Mouse (Mus musculus) forebrain, embryonic 11.5 days (tissue): Measurements from ENCODE around the gene Spata2l. TPM values are rescaled to one million over a fixed set of nuclear protein-coding genes. Genes with fewer than 3 reads are reported as not detected.
A peak's percentile ranks its signal among the peaks of the same experiment; 100 is the strongest.
"Not testable (repeated sequence)": the region's sequence is repeated elsewhere in the genome, so short reads cannot be mapped to it uniquely, and the experiment has no call there.

Experiments used
- ATAC-seq: fragments of 200-750 bp; cut with Nextera tagmentation; replicated peaks from 2 replicates; pipeline ENCODE4 v1.8.0; 2017; ENCODE audit warnings: moderate TSS enrichment; ENCODE audit not compliant: low FRiP score
- DNase-seq: peaks from one replicate; pipeline ENCODE4 v3.0.0-alpha.2; 2017; ENCODE audit warnings: low spot score
- H3K27ac ChIP-seq: fragments of 300-500 bp; sonication (generic); 2 replicates; pipeline ENCODE4 v1.5.1; 2014; ENCODE audit warnings: low read depth, low read length
- H3K27me3 ChIP-seq: fragments of 300-500 bp; sonication (generic); 2 replicates; pipeline ENCODE4 v1.6.1; 2014; ENCODE audit warnings: mild to moderate bottlenecking, low read length, mixed read lengths; ENCODE audit not compliant: control insufficient read depth, insufficient read depth
- H3K36me3 ChIP-seq: fragments of 300-500 bp; sonication (generic); 2 replicates; pipeline ENCODE4 v1.6.1; 2014; ENCODE audit warnings: mild to moderate bottlenecking, low read length, moderate library complexity, mixed read lengths; ENCODE audit not compliant: control insufficient read depth, insufficient read depth
- H3K4me1 ChIP-seq: fragments of 300-500 bp; sonication (generic); replicated peaks from 2 replicates; pipeline ENCODE4 v1.6.1; 2014; ENCODE audit warnings: low read length, mixed read lengths; ENCODE audit not compliant: control insufficient read depth, insufficient read depth
- H3K4me2 ChIP-seq: fragments of 300-500 bp; sonication (generic); 2 replicates; pipeline ENCODE4 v1.6.1; 2014; ENCODE audit warnings: low read depth, mild to moderate bottlenecking, low read length, moderate library complexity, mixed read lengths; ENCODE audit not compliant: severe bottlenecking
- H3K4me3 ChIP-seq: fragments of 300-500 bp; sonication (generic); 2 replicates; pipeline ENCODE4 v1.5.1; 2014; ENCODE audit warnings: low read depth, low read length
- H3K9ac ChIP-seq: fragments of 300-500 bp; sonication (generic); 2 replicates; pipeline ENCODE4 v1.6.1; 2014; ENCODE audit warnings: low read length
- H3K9me3 ChIP-seq: fragments of 300-500 bp; sonication (generic); 2 replicates; pipeline ENCODE4 v1.6.1; 2016; ENCODE audit warnings: low read length, mixed read lengths; ENCODE audit not compliant: control insufficient read depth
- WGBS: fragments of 180-500 bp; shearing (Covaris S2); extraction: QIAGEN DNeasy Blood & Tissue Kit; methylation state at CpG from one replicate; pipeline ENCODE4 v1.1.7; 2014; 5-methylcytosine and 5-hydroxymethylcytosine counted together
- polyA plus RNA-seq: library from polyadenylated mRNA; unstranded; fragments of >200 nt; fragmentation: Nextera tagmentation; extraction: Ambion mirVana; gene quantifications from 2 replicates; pipeline ENCODE4 v1.2.1, GENCODE M21; 2014

Gene Spata2l
- polyA plus RNA-seq, 1 experiment from 2014 or later = 1.8 TPM

GRCm38 (mm10) chr8:123242107-123242923 lies 6.3 kb upstream of the Spata2l start:
- Histone ChIP-seq H3K4me1 (no peaks in the 10 kb centered on the region), H3K36me3 (peaks cover 4% of the 10 kb centered on the region), H3K27ac (no peak overlapping the region), H3K4me3 (no peak overlapping the region), H3K9ac (no peak overlapping the region), H3K9me3 (no peaks in the 10 kb centered on the region), H3K4me2 (no peak overlapping the region), H3K27me3 (no peaks in the 10 kb centered on the region)
- 90% methylated on average over 7 of the region's 7 CpGs for WGBS
- DNase-seq (no peak), ATAC-seq (no peak)

DNA sequence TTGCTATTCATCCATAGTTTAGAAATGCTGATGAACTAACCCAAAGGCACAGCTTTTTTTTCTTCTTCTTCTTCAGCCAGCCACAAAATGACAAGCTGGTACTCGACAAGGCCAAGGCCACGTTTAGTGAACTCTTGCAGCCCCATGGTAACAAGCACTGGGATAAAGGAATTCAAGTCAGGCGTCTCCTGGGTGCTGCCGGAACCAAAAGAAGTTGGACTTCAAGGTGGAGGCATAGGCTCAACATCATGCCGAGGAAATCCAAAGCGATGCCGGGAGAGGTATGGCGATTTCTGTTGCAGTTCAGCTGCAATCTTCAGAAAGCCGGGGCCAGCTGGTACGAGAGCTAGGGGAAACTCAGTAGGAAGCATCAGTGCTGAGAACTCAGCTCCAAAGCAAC lies 3.4 kb upstream of the Spata2l start:
- H3K4me1 ChIP-seq = peaks cover 12% of the 10 kb centered on the region
- H3K9me3 ChIP-seq = no peaks in the 10 kb centered on the region
- H3K4me3 ChIP-seq = no peak overlapping the region
- H3K4me2 ChIP-seq = no peak overlapping the region
- no peak for DNase-seq
- ATAC-seq = no peak
- 89% methylated on average over 10 of the region's 10 CpGs for WGBS
- peaks cover 10% of the 10 kb centered on the region for H3K27me3 ChIP-seq
- H3K27ac ChIP-seq = no peak overlapping the region
- no peak overlapping the region for H3K9ac ChIP-seq
- H3K36me3 ChIP-seq = no peaks in the 10 kb centered on the region

DNA sequence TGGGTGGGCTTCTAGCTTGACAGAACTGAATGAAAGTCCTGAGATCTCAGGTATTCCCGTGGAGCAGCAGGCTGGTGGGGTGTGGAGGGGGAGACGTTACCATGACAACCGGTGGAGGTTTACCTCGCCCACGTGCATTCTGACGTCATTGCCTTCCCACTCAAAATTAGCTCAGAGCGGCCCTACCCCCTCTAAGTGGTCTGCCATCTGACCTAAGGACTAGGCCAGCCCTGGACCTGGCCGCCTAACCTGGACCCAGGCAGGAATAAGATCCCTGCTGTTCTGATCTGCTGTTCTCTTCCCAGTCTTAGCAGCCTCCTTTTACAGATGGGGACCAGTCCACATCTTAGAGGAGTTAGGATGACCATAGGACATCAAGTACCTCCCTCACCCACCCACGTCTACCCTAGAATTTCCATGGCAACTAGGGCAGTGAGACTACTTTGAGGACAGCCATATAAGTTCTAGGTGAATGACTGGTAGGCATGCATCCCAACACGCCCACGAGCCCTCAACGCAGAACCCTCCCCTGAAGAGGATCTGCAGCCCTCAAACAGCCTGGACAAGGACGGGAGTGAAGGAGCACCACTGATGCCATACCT lies 1.0 kb downstream of the Spata2l start:
- WGBS = 28% methylated on average over 13 of the region's 13 CpGs
- peak overlapping the region; percentile 40 for H3K4me3 ChIP-seq
- H3K4me2 ChIP-seq = peak overlapping the region; percentile 85
- H3K9me3 ChIP-seq = no peaks in the 10 kb centered on the region
- H3K9ac ChIP-seq = peak overlapping the region; percentile 45
- H3K27me3 ChIP-seq = peaks cover 10% of the 10 kb centered on the region
- H3K27ac ChIP-seq = no peak overlapping the region
- no peaks in the 10 kb centered on the region for H3K36me3 ChIP-seq
- DNase-seq (no peak), ATAC-seq (peak; percentile 14; the same call in 1 of the 2 replicates)
- H3K4me1 ChIP-seq = peaks cover 12% of the 10 kb centered on the region

GRCm38 (mm10) chr8:123233760-123234159 lies 2.3 kb downstream of the Spata2l start:
- ATAC-seq (no peak), DNase-seq (peak; percentile 55)
- Histone ChIP-seq H3K36me3 (no peaks in the 10 kb centered on the region; the same call in 1 of the 2 replicates), H3K9ac (no peak overlapping the region), H3K4me1 (peaks cover 12% of the 10 kb centered on the region), H3K4me2 (no peak overlapping the region), H3K27me3 (peaks cover 10% of the 10 kb centered on the region), H3K27ac (no peak overlapping the region), H3K4me3 (no peak overlapping the region), H3K9me3 (no peaks in the 10 kb centered on the region)
- 82% methylated on average over 11 of the region's 11 CpGs for WGBS

DNA sequence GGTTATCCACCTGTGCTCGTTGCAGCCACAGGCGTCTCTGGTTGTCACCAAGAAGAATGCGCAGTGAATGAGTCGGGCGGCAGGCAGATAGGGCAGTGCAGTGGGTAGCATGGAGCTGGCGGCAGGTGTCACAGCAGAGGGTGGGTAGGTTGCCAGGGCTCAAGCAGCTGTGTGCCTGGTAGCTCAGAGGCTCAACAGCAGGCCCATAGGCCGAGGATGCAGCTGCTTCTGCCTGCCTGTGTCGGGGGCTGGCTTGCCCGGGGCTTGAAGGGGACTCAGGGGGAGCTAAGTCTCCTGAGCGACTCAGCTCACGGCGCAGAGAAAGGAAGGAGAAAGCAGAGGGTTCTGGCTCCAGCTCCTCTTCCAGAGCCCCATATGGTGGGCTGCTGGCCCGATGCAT lies 2.7 kb downstream of the Spata2l start:
- 63% methylated on average over 13 of the region's 13 CpGs for WGBS
- no peak overlapping the region for H3K4me2 ChIP-seq
- no peak overlapping the region for H3K4me3 ChIP-seq
- H3K27ac ChIP-seq = no peak overlapping the region
- ATAC-seq (no peak), DNase-seq (no peak)
- peaks cover 12% of the 10 kb centered on the region for H3K4me1 ChIP-seq
- H3K9me3 ChIP-seq = no peaks in the 10 kb centered on the region
- H3K36me3 ChIP-seq = no peaks in the 10 kb centered on the region; the same call in 1 of the 2 replicates
- no peak overlapping the region for H3K9ac ChIP-seq
- H3K27me3 ChIP-seq = peaks cover 10% of the 10 kb centered on the region

DNA sequence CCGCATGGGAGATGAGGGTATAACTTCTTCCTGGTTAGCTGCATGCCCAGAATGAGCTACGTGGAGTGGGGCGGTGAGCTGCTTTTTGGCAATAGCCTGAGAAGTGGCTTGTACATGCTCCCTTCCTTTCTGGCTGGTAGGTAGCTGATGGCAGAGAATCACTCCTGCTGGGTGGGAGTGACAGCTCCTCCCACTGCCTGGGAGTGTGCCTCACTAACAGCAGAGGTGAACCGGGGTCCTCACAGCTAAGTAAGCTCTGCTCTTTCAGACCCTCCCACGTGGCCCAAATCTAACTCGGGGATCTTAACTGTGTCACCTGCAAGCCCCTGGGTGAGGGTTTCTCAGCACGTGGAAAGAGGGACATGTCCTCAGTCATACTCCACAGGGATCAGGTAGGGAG lies 3.5 kb downstream of the Spata2l start:
- no peak overlapping the region for H3K4me3 ChIP-seq
- ATAC-seq (no peak), DNase-seq (no peak)
- H3K36me3 ChIP-seq = no peaks in the 10 kb centered on the region; the same call in 1 of the 2 replicates
- peaks cover 10% of the 10 kb centered on the region for H3K27me3 ChIP-seq
- H3K4me1 ChIP-seq = peaks cover 12% of the 10 kb centered on the region
- H3K4me2 ChIP-seq = no peak overlapping the region
- H3K27ac ChIP-seq = no peak overlapping the region
- H3K9ac ChIP-seq = no peak overlapping the region
- no peaks in the 10 kb centered on the region for H3K9me3 ChIP-seq
- 53% methylated on average over 7 of the region's 7 CpGs for WGBS

GRCm38 (mm10) chr8:123231742-123232141 lies 4.3 kb downstream of the Spata2l start:
- H3K4me1 ChIP-seq = peaks cover 12% of the 10 kb centered on the region
- peaks cover 2% of the 10 kb centered on the region; the same call in 1 of the 2 replicates for H3K36me3 ChIP-seq

DNA sequence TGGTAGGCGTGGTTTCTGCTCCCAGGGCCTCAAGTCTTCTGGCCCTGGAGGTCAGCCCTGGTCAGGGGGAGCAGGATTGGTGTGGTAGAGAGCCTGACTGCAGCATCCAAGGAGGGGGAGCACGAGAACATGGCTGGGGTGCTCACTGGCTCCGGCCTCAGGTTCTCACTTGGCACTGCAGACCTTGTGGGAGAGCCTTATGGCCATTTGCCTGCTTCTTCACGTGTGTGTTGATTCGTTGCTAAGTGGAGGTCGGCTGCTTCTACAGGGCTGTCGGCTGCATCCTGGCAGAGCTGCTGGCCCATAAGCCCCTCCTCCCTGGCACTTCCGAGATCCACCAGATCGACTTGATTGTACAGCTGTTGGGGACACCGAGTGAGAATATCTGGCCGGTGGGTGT lies 5.7 kb downstream of the Spata2l start:
- H3K4me3 ChIP-seq, H3K27me3 ChIP-seq, H3K36me3 ChIP-seq, H3K27ac ChIP-seq, DNase-seq, H3K4me1 ChIP-seq, ATAC-seq, H3K9ac ChIP-seq, H3K4me2 ChIP-seq, H3K9me3 ChIP-seq: not testable (repeated sequence)
- WGBS = 93% methylated on average over 9 of the region's 11 CpGs

More at GRCm38 (mm10) chr8:123231742-123232141, 4.3 kb downstream of the Spata2l start:
- Histone ChIP-seq H3K4me3 (no peak overlapping the region), H3K9me3 (no peaks in the 10 kb centered on the region), H3K4me2 (no peak overlapping the region), H3K27ac (no peak overlapping the region), H3K27me3 (peaks cover 10% of the 10 kb centered on the region), H3K9ac (no peak overlapping the region)
- no peak for DNase-seq
- 73% methylated on average over 5 of the region's 5 CpGs for WGBS
- ATAC-seq = no peak
